Comparison of ENCODE assay signal across 20 mouse cellular contexts in genomic region chr10:37101733-37102132, GRCm38 (mm10). TPM values are rescaled to one million over a fixed set of nuclear protein-coding genes. Genes with fewer than 3 reads are reported as not detected.
DNase-seq lines count a peak whose midpoint lies in the region; ATAC-seq and TF ChIP-seq lines count a peak whose summit lies in the region.
"Had no signal": no experiment of that assay in that cellular context is flagged by ENCODE, and none has a peak within 500 bp of the region (broad histone marks: within the 10 kb centered on the region; RNA-seq: fewer than 3 reads in every experiment).

No protein-coding gene starts in this region.

- H3K36me3 ChIP-seq in forebrain, postnatal 0 days (ENCODE audit: insufficient read depth) = no peaks in the 10 kb centered on the region
- H3K36me3 ChIP-seq in midbrain, embryonic 16.5 days (ENCODE audit: control insufficient read depth, insufficient read depth, low read length) = no peaks in the 10 kb centered on the region
- H3K36me3 ChIP-seq: G1E; kidney, embryonic 15.5 days had no signal

- no peak overlapping the region for H3K4me2 ChIP-seq in forebrain, postnatal 0 days (ENCODE audit: low read depth)
- no peak overlapping the region for H3K4me2 ChIP-seq in midbrain, embryonic 16.5 days (ENCODE audit: low read length)
- H3K4me2 ChIP-seq: heart, embryonic 11.5 days; hindbrain, embryonic 14.5 days; kidney, embryonic 15.5 days; liver, embryonic 11.5 days had no signal

- no peak overlapping the region for H3K4me3 ChIP-seq in forebrain, postnatal 0 days (ENCODE audit: low read depth, low read length)
- H3K4me3 ChIP-seq in midbrain, embryonic 16.5 days (ENCODE audit: low read depth, low read length) = no peak overlapping the region
- H3K4me3 ChIP-seq: kidney, embryonic 15.5 days had no signal

- no peaks in the 10 kb centered on the region for H3K27me3 ChIP-seq in forebrain, postnatal 0 days (ENCODE audit: insufficient read depth, low read length)
- no peaks in the 10 kb centered on the region for H3K27me3 ChIP-seq in midbrain, embryonic 16.5 days (ENCODE audit: control insufficient read depth, insufficient read depth, low read depth, low read length)
- H3K27me3 ChIP-seq: kidney, embryonic 15.5 days had no signal

- H3K27ac ChIP-seq in forebrain, postnatal 0 days (ENCODE audit: low read depth, low read length) = no peak overlapping the region
- H3K27ac ChIP-seq in midbrain, embryonic 16.5 days (ENCODE audit: low read length) = no peak overlapping the region
- H3K27ac ChIP-seq: hindbrain, embryonic 14.5 days; kidney, embryonic 15.5 days had no signal

- TF ChIP-seq CTCF in forebrain, postnatal 0 days (IDR thresholded peaks at IDR 0.05; ENCODE audit: low read depth) = no peak

- no peak overlapping the region for H3K9ac ChIP-seq in forebrain, postnatal 0 days
- H3K9ac ChIP-seq in midbrain, embryonic 16.5 days (ENCODE audit: low read depth, low read length) = no peak overlapping the region
- H3K9ac ChIP-seq: hindbrain, embryonic 14.5 days; kidney, embryonic 15.5 days had no signal

- no peaks in the 10 kb centered on the region for H3K9me3 ChIP-seq in forebrain, postnatal 0 days (ENCODE audit: low read length)
- peaks cover 3% of the 10 kb centered on the region; the same call in 1 of the 2 replicates for H3K9me3 ChIP-seq in midbrain, embryonic 16.5 days (replicated peaks; ENCODE audit: control insufficient read depth, low read length, poor library complexity, severe bottlenecking)
- H3K9me3 ChIP-seq: G1E; kidney, embryonic 15.5 days had no signal

- no peaks in the 10 kb centered on the region for H3K4me1 ChIP-seq in forebrain, postnatal 0 days (ENCODE audit: insufficient read depth)
- H3K4me1 ChIP-seq in midbrain, embryonic 16.5 days (ENCODE audit: control insufficient read depth, insufficient read depth, low read length) = 0 out of 2 replicates have a peak, but pooled peaks cover 5% of the 10 kb centered on the region
- H3K4me1 ChIP-seq: kidney, embryonic 15.5 days had no signal

- WGBS in forebrain, postnatal 0 days = 16% methylated on average over 2 of the region's 2 CpGs
- 17% methylated on average over 2 of the region's 2 CpGs for WGBS in midbrain, embryonic 16.5 days

- peak; percentile 13 to 17 for DNase-seq in cerebellum, postnatal 10 days
- no peak for DNase-seq in cerebellum, adult 11-12 months
- peak; percentile 20 for DNase-seq in brain, adult 2 months (ENCODE audit: low read depth, low spot score)
- peak; percentile 3 for DNase-seq in forebrain, postnatal 0 days
- DNase-seq in heart, adult 8-10 months (ENCODE audit: low spot score) = no peak
- no peak for DNase-seq in urinary bladder, postnatal 4 days (ENCODE audit: low spot score in 2 of 2)
- DNase-seq: adrenal gland, postnatal 14 days; cerebellum, postnatal 36 days; heart, postnatal 14 days; kidney, postnatal 4 days; layer of hippocampus, adult 9-11 months; lung, postnatal 36 days; thymus, postnatal 25 days had no signal

- no peak for ATAC-seq in forebrain, postnatal 0 days
- ATAC-seq in midbrain, embryonic 16.5 days = 0 out of 2 replicates have a peak, but pooled peaks have one; percentile 56
- ATAC-seq: intestine, embryonic 16.5 days had no signal

RNA-seq across cellular contexts. Expression of gene Marcks, which starts 37.0 kb away (rescaled TPM):
- 444 and 539 TPM in 2 replicates for total RNA-seq in forebrain, postnatal 0 days (2014; rRNA removed)
- 233 and 244 TPM in 2 replicates for polyA plus RNA-seq in forebrain, postnatal 0 days (2015; fragmentation: Nextera tagmentation; extraction: Ambion mirVana)
- 187 and 196 TPM in 2 replicates for polyA plus RNA-seq in midbrain, embryonic 16.5 days (2015; fragmentation: Nextera tagmentation; extraction: Ambion mirVana)
- total RNA-seq in heart, adult 8-10 months (2022) = 10 to 100 TPM; 20.7 to 32.9 (median 27.6) TPM
- polyA plus RNA-seq: G1E had no signal

Comparison
In these comparisons a context has a peak if more than half of its experiments do, and no peak if none do; other contexts are left out.
1. DNase-seq: peak in cerebellum, postnatal 10 days (2 of 2), brain, adult 2 months (single experiment) and forebrain, postnatal 0 days (single experiment); none in cerebellum, adult 11-12 months (single experiment), heart, adult 8-10 months (single experiment) and urinary bladder, postnatal 4 days (0 of 2).
2. RNA of gene Marcks, which starts 37.0 kb away (total RNA-seq): 444 to 539 TPM in forebrain, postnatal 0 days; 20.7 to 32.9 TPM in heart, adult 8-10 months; every median in the first group is over 10 times any median in the second.